Comparison of ENCODE assay signal across 9 mouse cellular contexts in the genomic region with DNA sequence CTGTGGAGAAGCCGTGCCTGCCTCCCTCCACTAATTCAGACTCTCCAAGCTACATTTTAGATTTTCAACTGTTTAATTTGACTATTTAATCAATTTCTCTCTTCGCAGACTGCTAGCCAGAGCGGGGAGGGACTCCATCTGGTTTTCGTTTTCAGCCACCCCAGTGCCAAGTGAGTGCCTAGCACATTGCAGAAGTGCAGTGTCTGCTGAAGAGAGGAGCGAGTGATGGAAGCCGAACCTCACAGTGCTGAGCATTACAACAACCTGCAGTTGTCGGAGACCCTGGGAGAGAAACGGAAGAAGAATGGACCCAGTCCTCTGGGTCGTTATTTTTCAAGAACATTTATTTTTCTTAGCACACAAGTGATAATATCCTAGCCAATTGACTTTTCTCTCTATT. TPM values are rescaled to one million over a fixed set of nuclear protein-coding genes. Genes with fewer than 3 reads are reported as not detected.
DNase-seq lines count a peak whose midpoint lies in the region; ATAC-seq and TF ChIP-seq lines count a peak whose summit lies in the region.
"Had no signal": no experiment of that assay in that cellular context is flagged by ENCODE, and none has a peak within 500 bp of the region (broad histone marks: within the 10 kb centered on the region; RNA-seq: fewer than 3 reads in every experiment).

No protein-coding gene starts in this region.

- no peak for TF ChIP-seq POLR2A in thymus, adult 2 months (IDR thresholded peaks at IDR 0.05; ENCODE audit: control insufficient read depth, extremely low read depth, insufficient read depth, low read length, poor library complexity)

- DNase-seq in left cerebral cortex, adult 18-20 months (ENCODE audit: low spot score in 2 of 2) = peak; percentile 16 to 39
- DNase-seq in left cerebral cortex, adult 11 months (ENCODE audit: low spot score) = no peak
- DNase-seq in left cerebral cortex, adult 8-10 months (ENCODE audit: low spot score in 2 of 2) = peak; percentile 9 to 14
- DNase-seq in right cerebral cortex, postnatal 36 days (ENCODE audit: low spot score in 2 of 2) = peak; percentile 3 to 17
- no peak for DNase-seq in thymus, adult 2 months
- no peak for DNase-seq in cerebellum, adult 9-10 months

- no peak for TF ChIP-seq CTCF in thymus, adult 2 months (IDR thresholded peaks at IDR 0.05; ENCODE audit: borderline replicate concordance, control insufficient read depth, extremely low read depth, insufficient read depth, low read length, poor library complexity)

- no peaks in the 10 kb centered on the region for H3K36me3 ChIP-seq in heart, embryonic 12.5 days
- H3K36me3 ChIP-seq in thymus, adult 2 months (ENCODE audit: control insufficient read depth, insufficient read depth, low read length) = no peaks in the 10 kb centered on the region
- H3K36me3 ChIP-seq: midbrain, embryonic 12.5 days had no signal

- H3K27me3 ChIP-seq in heart, embryonic 12.5 days (replicated peaks) = no peaks in the 10 kb centered on the region
- H3K27me3 ChIP-seq in thymus, adult 2 months (ENCODE audit: control insufficient read depth, insufficient read depth, low read length) = no peaks in the 10 kb centered on the region
- H3K27me3 ChIP-seq: midbrain, embryonic 12.5 days had no signal

- H3K4me3 ChIP-seq in heart, embryonic 12.5 days = no peak overlapping the region
- H3K4me3 ChIP-seq in thymus, adult 2 months (ENCODE audit: control insufficient read depth, insufficient read depth, low read length) = no peak overlapping the region
- H3K4me3 ChIP-seq: midbrain, embryonic 12.5 days had no signal

- peaks cover 23% of the 10 kb centered on the region for H3K4me1 ChIP-seq in heart, embryonic 12.5 days (replicated peaks)
- H3K4me1 ChIP-seq in thymus, adult 2 months (replicated peaks; ENCODE audit: control insufficient read depth, insufficient read depth, low read length) = no peaks in the 10 kb centered on the region
- H3K4me1 ChIP-seq: midbrain, embryonic 12.5 days had no signal

- H3K9ac ChIP-seq in heart, embryonic 12.5 days = 0 out of 2 replicates have a peak overlapping the region, but pooled peaks have one; percentile 12
- H3K9ac ChIP-seq: midbrain, embryonic 12.5 days had no signal

- 28% methylated on average over 9 of the region's 9 CpGs for WGBS in heart, embryonic 12.5 days
- WGBS in thymus, adult 2 months = 92% methylated on average over 9 of the region's 9 CpGs

- H3K27ac ChIP-seq in heart, embryonic 12.5 days (ENCODE audit: poor library complexity, severe bottlenecking) = peak overlapping the region; percentile 21; the same call in 1 of the 2 replicates
- no peak overlapping the region for H3K27ac ChIP-seq in thymus, adult 2 months (ENCODE audit: control insufficient read depth, insufficient read depth, low read length)
- H3K27ac ChIP-seq: midbrain, embryonic 12.5 days had no signal

- H3K9me3 ChIP-seq in heart, embryonic 12.5 days (replicated peaks) = no peaks in the 10 kb centered on the region
- H3K9me3 ChIP-seq: midbrain, embryonic 12.5 days had no signal

- H3K4me2 ChIP-seq in heart, embryonic 12.5 days = peak overlapping the region; percentile 46
- H3K4me2 ChIP-seq: midbrain, embryonic 12.5 days had no signal

- no peak for ATAC-seq in heart, embryonic 12.5 days (ENCODE audit: insufficient number of reproducible peaks, low FRiP score)
- ATAC-seq in megakaryocyte, adult 5-6 weeks (ENCODE audit: poor library complexity, severe bottlenecking) = no peak

RNA-seq across cellular contexts. Expression of a gene that starts 59.6 kb away (rescaled TPM):
- total RNA-seq in left cerebral cortex, adult 18-20 months (2021) = 1 to 10 TPM; 1.6 to 2.8 TPM
- 20.9 and 23.7 TPM in 2 replicates for polyA plus RNA-seq in heart, embryonic 12.5 days (2016; fragmentation: Nextera tagmentation; extraction: Ambion mirVana)
- 1 to 10 TPM; 1.4 to 2.6 (median 2.2) TPM for total RNA-seq in left cerebral cortex, adult 8-10 months (2022)
- 0.34 and 0.92 TPM in 2 replicates for polyA plus RNA-seq in thymus, adult 2 months (2012; rRNA removed)
- total RNA-seq in megakaryocyte, adult 5-6 weeks (2015) = not detected in 2 replicates
- not detected in 2 replicates for total RNA-seq in megakaryocyte, adult 5-6 weeks (2017)

Comparison
In these comparisons a context has a peak if more than half of its experiments do, and no peak if none do; other contexts are left out.
1. DNase-seq: peak in left cerebral cortex, adult 18-20 months (2 of 2), left cerebral cortex, adult 8-10 months (2 of 2) and right cerebral cortex, postnatal 36 days (2 of 2); none in left cerebral cortex, adult 11 months (single experiment), thymus, adult 2 months (single experiment) and cerebellum, adult 9-10 months (single experiment).